Mouse (Mus musculus) midbrain, postnatal 0 days (tissue): ENCODE data around the gene Abcf2. TPM values are rescaled to one million over a fixed set of nuclear protein-coding genes. Genes with fewer than 3 reads are reported as not detected.

Experiments used
- ATAC-seq: fragments of 200-750 bp; cut with Nextera tagmentation; 2 replicates; pipeline ENCODE4 v1.8.0; 2017; ENCODE audit warnings: moderate number of reproducible peaks, mild to moderate bottlenecking, moderate TSS enrichment, moderate library complexity; ENCODE audit not compliant: low FRiP score
- DNase-seq: peaks from one replicate; pipeline ENCODE4 v3.0.0-alpha.2; 2015; ENCODE audit warnings: low spot score
- H3K27ac ChIP-seq: fragments of 300-500 bp; sonication (generic); 2 replicates; pipeline ENCODE4 v1.5.1; 2014; ENCODE audit warnings: low read depth, mild to moderate bottlenecking, low read length, mixed read lengths
- H3K27me3 ChIP-seq: fragments of 300-500 bp; sonication (generic); 2 replicates; pipeline ENCODE4 v1.6.1; 2014; ENCODE audit warnings: low read length, control low read depth, mixed read lengths; ENCODE audit not compliant: insufficient read depth
- H3K36me3 ChIP-seq: fragments of 300-500 bp; sonication (generic); 2 replicates; pipeline ENCODE4 v1.6.1; 2014; ENCODE audit warnings: low read length, control low read depth, mixed read lengths; ENCODE audit not compliant: insufficient read depth
- H3K4me1 ChIP-seq: fragments of 300-500 bp; sonication (generic); 2 replicates; pipeline ENCODE4 v1.6.1; 2014; ENCODE audit warnings: mild to moderate bottlenecking, control low read depth, antibody characterized with exemption, low read length, mixed read lengths; ENCODE audit not compliant: insufficient read depth
- H3K4me2 ChIP-seq: fragments of 300-500 bp; sonication (generic); 2 replicates; pipeline ENCODE4 v1.6.1; 2014; ENCODE audit warnings: low read depth, mild to moderate bottlenecking, low read length, mixed read lengths; ENCODE audit not compliant: poor library complexity, severe bottlenecking
- H3K4me3 ChIP-seq: fragments of 300-500 bp; sonication (generic); 2 replicates; pipeline ENCODE4 v1.5.1; 2014; ENCODE audit warnings: low read depth, mild to moderate bottlenecking, low read length, moderate library complexity
- H3K9ac ChIP-seq: fragments of 300-500 bp; sonication (generic); replicated peaks from 2 replicates; pipeline ENCODE4 v1.6.1; 2014; ENCODE audit warnings: mild to moderate bottlenecking, low read length, moderate library complexity, mixed read lengths; ENCODE audit not compliant: poor library complexity, severe bottlenecking
- H3K9me3 ChIP-seq: fragments of 300-500 bp; sonication (generic); 2 replicates; pipeline ENCODE4 v1.6.1; 2016; ENCODE audit warnings: low read length, control low read depth
- CTCF ChIP-seq: IDR thresholded peaks from 2 replicates; pipeline ENCODE4 v1.5.1; 2016; ENCODE audit warnings: antibody characterized with exemption, mild to moderate bottlenecking
- WGBS: fragments of 180-500 bp; shearing (Covaris S2); extraction: QIAGEN DNeasy Blood & Tissue Kit; methylation state at CpG from one replicate; pipeline ENCODE4 v1.1.7; 2014; 5-methylcytosine and 5-hydroxymethylcytosine counted together
- polyA plus RNA-seq: library from polyadenylated mRNA; unstranded; fragments of >200 nt; fragmentation: Nextera tagmentation; extraction: Ambion mirVana; gene quantifications from 2 replicates; pipeline ENCODE4 v1.2.1, GENCODE M21; 2015
- total RNA-seq: library from RNA; depleted of rRNA; stranded (reverse); fragments of >200 nt; gene quantifications from 2 replicates; pipeline ENCODE4 v1.2.3, GENCODE M21; 2014

The Abcf2 gene
- total and polyA plus RNA-seq, 2 experiments from 2014 or later = 55.9 to 58.2 TPM

GRCm38 (mm10) chr5:24553621-24554244 is 23.5 kb downstream of the Abcf2 start:
- H3K4me3 ChIP-seq = no peak overlapping the region
- H3K36me3 ChIP-seq = no peaks in the 10 kb centered on the region
- H3K27me3 ChIP-seq = no peaks in the 10 kb centered on the region; the same call in 1 of the 2 replicates
- no peaks in the 10 kb centered on the region; the same call in 1 of the 2 replicates for H3K4me1 ChIP-seq
- H3K27ac ChIP-seq = no peak overlapping the region
- H3K9ac ChIP-seq = no peak overlapping the region
- WGBS = 74% methylated on average over 5 of the region's 5 CpGs
- ATAC-seq = no peak
- no peak overlapping the region for H3K4me2 ChIP-seq
- no peak for DNase-seq
- no peaks in the 10 kb centered on the region for H3K9me3 ChIP-seq
- TF ChIP-seq CTCF = no peak

- DNase-seq (no peak), ATAC-seq (no peak)
- H3K4me1 ChIP-seq = no peaks in the 10 kb centered on the region; the same call in 1 of the 2 replicates
- no peak for TF ChIP-seq CTCF
- H3K9ac ChIP-seq = no peak overlapping the region
- H3K9me3 ChIP-seq = no peaks in the 10 kb centered on the region
- no peaks in the 10 kb centered on the region; the same call in 1 of the 2 replicates for H3K27me3 ChIP-seq
- 55% methylated on average over 2 of the region's 2 CpGs for WGBS
- H3K4me2 ChIP-seq = peak overlapping the region; percentile 39
- no peak overlapping the region for H3K4me3 ChIP-seq
- no peak overlapping the region for H3K27ac ChIP-seq
- no peaks in the 10 kb centered on the region for H3K36me3 ChIP-seq
Observed at GRCm38 (mm10) chr5:24551317-24551688, 26.0 kb downstream of the Abcf2 start.

GRCm38 (mm10) chr5:24550598-24551316 is 26.5 kb downstream of the Abcf2 start:
- no peak overlapping the region; the same call in 1 of the 2 replicates for H3K9ac ChIP-seq
- TF ChIP-seq CTCF = no peak
- H3K4me2 ChIP-seq = peak overlapping the region; percentile 39
- ATAC-seq (peak; percentile 52; the same call in 1 of the 2 replicates), DNase-seq (peak; percentile 79)
- no peak overlapping the region for H3K4me3 ChIP-seq
- H3K9me3 ChIP-seq = no peaks in the 10 kb centered on the region
- no peaks in the 10 kb centered on the region; the same call in 1 of the 2 replicates for H3K4me1 ChIP-seq
- no peak overlapping the region for H3K27ac ChIP-seq
- no peaks in the 10 kb centered on the region; the same call in 1 of the 2 replicates for H3K27me3 ChIP-seq
- H3K36me3 ChIP-seq = no peaks in the 10 kb centered on the region
- 32% methylated on average over 25 of the region's 26 CpGs for WGBS

GRCm38 (mm10) chr5:24542643-24543042 is 34.6 kb downstream of the Abcf2 start:
- WGBS = 74% methylated on average over 7 of the region's 7 CpGs
- ATAC-seq (no peak), DNase-seq (no peak)
- no peaks in the 10 kb centered on the region; the same call in 1 of the 2 replicates for H3K27me3 ChIP-seq
- H3K4me2 ChIP-seq = no peak overlapping the region
- H3K36me3 ChIP-seq = no peaks in the 10 kb centered on the region
- no peaks in the 10 kb centered on the region for H3K4me1 ChIP-seq
- TF ChIP-seq CTCF = no peak
- H3K9ac ChIP-seq = no peak overlapping the region
- no peaks in the 10 kb centered on the region for H3K9me3 ChIP-seq
- no peak overlapping the region for H3K27ac ChIP-seq
- no peak overlapping the region for H3K4me3 ChIP-seq

- Histone ChIP-seq H3K4me3 (no peak overlapping the region), H3K36me3 (no peaks in the 10 kb centered on the region), H3K9ac (no peak overlapping the region), H3K4me2 (no peak overlapping the region), H3K27ac (no peak overlapping the region), H3K9me3 (no peaks in the 10 kb centered on the region), H3K27me3 (no peaks in the 10 kb centered on the region; the same call in 1 of the 2 replicates), H3K4me1 (no peaks in the 10 kb centered on the region)
- no peak for ATAC-seq
- no peak for TF ChIP-seq CTCF
- WGBS = 54% methylated on average over 6 of the region's 6 CpGs
- no peak for DNase-seq
Observed at GRCm38 (mm10) chr5:24541144-24541569, 36.1 kb downstream of the Abcf2 start.
